In genomic region chr15:99703104-99703503, GRCm38 (mm10) we compare ENCODE assay signal across 8 mouse cellular contexts. TPM values are rescaled to one million over a fixed set of nuclear protein-coding genes. Genes with fewer than 3 reads are reported as not detected.
DNase-seq lines count a peak whose midpoint lies in the region; ATAC-seq lines count a peak whose summit lies in the region.

No protein-coding gene starts in this region.

- peak overlapping the region; percentile 96 for H3K27ac ChIP-seq in heart, embryonic 12.5 days (ENCODE audit: poor library complexity, severe bottlenecking)
- H3K27ac ChIP-seq in hindbrain, embryonic 10.5 days = peak overlapping the region; percentile 100
- peak overlapping the region; percentile 96 for H3K27ac ChIP-seq in midbrain, embryonic 12.5 days (replicated peaks)

- H3K9ac ChIP-seq in heart, embryonic 12.5 days = peak overlapping the region; percentile 90
- peak overlapping the region; percentile 97 for H3K9ac ChIP-seq in midbrain, embryonic 12.5 days (replicated peaks)

- peak overlapping the region; percentile 79 for H3K4me3 ChIP-seq in heart, embryonic 12.5 days
- H3K4me3 ChIP-seq in hindbrain, embryonic 10.5 days = peak overlapping the region; percentile 88
- peak overlapping the region; percentile 85 for H3K4me3 ChIP-seq in midbrain, embryonic 12.5 days

- H3K9me3 ChIP-seq in heart, embryonic 12.5 days (replicated peaks) = no peaks in the 10 kb centered on the region
- no peaks in the 10 kb centered on the region for H3K9me3 ChIP-seq in hindbrain, embryonic 10.5 days
- H3K9me3 ChIP-seq in midbrain, embryonic 12.5 days = no peaks in the 10 kb centered on the region

- H3K27me3 ChIP-seq in heart, embryonic 12.5 days (replicated peaks) = 0 out of 2 replicates have a peak, but pooled peaks cover 5% of the 10 kb centered on the region
- peaks cover 10% of the 10 kb centered on the region for H3K27me3 ChIP-seq in hindbrain, embryonic 10.5 days (ENCODE audit: insufficient read depth, poor library complexity, severe bottlenecking)
- no peaks in the 10 kb centered on the region for H3K27me3 ChIP-seq in midbrain, embryonic 12.5 days

- intact Hi-C loops in heart, postnatal 14 days (cut with DNase I) = no loop called here

- peak overlapping the region; percentile 67 for H3K4me2 ChIP-seq in heart, embryonic 12.5 days
- peak overlapping the region; percentile 91 for H3K4me2 ChIP-seq in midbrain, embryonic 12.5 days (replicated peaks)

- WGBS in heart, embryonic 12.5 days = 67% methylated on average over 9 of the region's 9 CpGs
- WGBS in hindbrain, embryonic 10.5 days = 56% methylated on average over 9 of the region's 9 CpGs
- 57% methylated on average over 9 of the region's 9 CpGs for WGBS in midbrain, embryonic 12.5 days

- no peak for DNase-seq in heart, postnatal 14 days
- DNase-seq in R1 (ENCODE audit: low read depth, low spot score) = peak; percentile 26
- no peak for DNase-seq in hindbrain, embryonic 10.5 days (ENCODE audit: low spot score)
- no peak for DNase-seq in T-cell, adult 2 months (ENCODE audit: low spot score)
- no peak for DNase-seq in kidney, adult 18-20 months

- no peak for ATAC-seq in heart, embryonic 12.5 days (ENCODE audit: insufficient number of reproducible peaks, low FRiP score)
- no peak for ATAC-seq in midbrain, embryonic 12.5 days (ENCODE audit: low FRiP score, low read depth)
- ATAC-seq in monocyte, adult 5-6 weeks (replicated peaks; ENCODE audit: insufficient number of reproducible peaks, low FRiP score, low TSS enrichment, poor library complexity, severe bottlenecking) = no peak

- peaks cover 35% of the 10 kb centered on the region for H3K36me3 ChIP-seq in heart, embryonic 12.5 days
- H3K36me3 ChIP-seq in hindbrain, embryonic 10.5 days = peaks cover 57% of the 10 kb centered on the region
- H3K36me3 ChIP-seq in midbrain, embryonic 12.5 days = peaks cover 41% of the 10 kb centered on the region

- peaks cover 48% of the 10 kb centered on the region for H3K4me1 ChIP-seq in heart, embryonic 12.5 days (replicated peaks)
- H3K4me1 ChIP-seq in hindbrain, embryonic 10.5 days (replicated peaks) = peaks cover 56% of the 10 kb centered on the region
- H3K4me1 ChIP-seq in midbrain, embryonic 12.5 days = peaks cover 33% of the 10 kb centered on the region

RNA-seq across cellular contexts. Expression of gene Smarcd1, which starts 1.2 kb away (rescaled TPM):
- polyA plus RNA-seq in heart, embryonic 12.5 days (2016; fragmentation: Nextera tagmentation; extraction: Ambion mirVana) = 25.5 and 29.3 TPM in 2 replicates
- 10 to 100 TPM; 25.9 to 28.4 TPM for total RNA-seq in heart, postnatal 14 days (2021)
- 101 and 118 TPM in 2 replicates for polyA plus RNA-seq in hindbrain, embryonic 10.5 days (2016; fragmentation: Nextera tagmentation; extraction: Ambion mirVana)
- polyA plus RNA-seq in midbrain, embryonic 12.5 days (2016; fragmentation: Nextera tagmentation; extraction: Ambion mirVana) = 141 and 157 TPM in 2 replicates
- 24.4 to 29.5 TPM (median 24.5 TPM) in 3 replicates for total RNA-seq in monocyte, adult 5-6 weeks (2017)

RNA-seq across cellular contexts. Expression of gene Gm17349, which starts 2.2 kb away (rescaled TPM):
- not detected in 2 replicates for polyA plus RNA-seq in heart, embryonic 12.5 days (2016; fragmentation: Nextera tagmentation; extraction: Ambion mirVana)
- 1 to 10 TPM; 5.0 to 5.1 TPM for total RNA-seq in heart, postnatal 14 days (2021)
- not detected in 2 replicates for polyA plus RNA-seq in hindbrain, embryonic 10.5 days (2016; fragmentation: Nextera tagmentation; extraction: Ambion mirVana)
- not detected in 2 replicates for polyA plus RNA-seq in midbrain, embryonic 12.5 days (2016; fragmentation: Nextera tagmentation; extraction: Ambion mirVana)
- total RNA-seq in monocyte, adult 5-6 weeks (2017) = 11.3 TPM in 1 of 3 replicates, not detected in the others

RNA-seq across cellular contexts. Expression of gene Gpd1, which starts 14.2 kb away (rescaled TPM):
- 0.77 and 1.1 TPM in 2 replicates for polyA plus RNA-seq in heart, embryonic 12.5 days (2016; fragmentation: Nextera tagmentation; extraction: Ambion mirVana)
- total RNA-seq in heart, postnatal 14 days (2021) = 10 to 100 TPM; 61.7 to 91.3 TPM
- polyA plus RNA-seq in hindbrain, embryonic 10.5 days (2016; fragmentation: Nextera tagmentation; extraction: Ambion mirVana) = 0.54 and 0.78 TPM in 2 replicates
- 0.75 and 0.96 TPM in 2 replicates for polyA plus RNA-seq in midbrain, embryonic 12.5 days (2016; fragmentation: Nextera tagmentation; extraction: Ambion mirVana)
- total RNA-seq in monocyte, adult 5-6 weeks (2017) = 0.75 to 3.8 TPM in 2 of 3 replicates, not detected in the other

RNA-seq across cellular contexts. Expression of gene Cox14, which starts 22.3 kb away (rescaled TPM):
- polyA plus RNA-seq in heart, embryonic 12.5 days (2016; fragmentation: Nextera tagmentation; extraction: Ambion mirVana) = 168 and 170 TPM in 2 replicates
- 100 to 1,000 TPM; 207 to 250 TPM for total RNA-seq in heart, postnatal 14 days (2021)
- polyA plus RNA-seq in hindbrain, embryonic 10.5 days (2016; fragmentation: Nextera tagmentation; extraction: Ambion mirVana) = 152 and 174 TPM in 2 replicates
- polyA plus RNA-seq in midbrain, embryonic 12.5 days (2016; fragmentation: Nextera tagmentation; extraction: Ambion mirVana) = 156 and 164 TPM in 2 replicates
- total RNA-seq in monocyte, adult 5-6 weeks (2017) = 33.2 to 55.3 TPM (median 34.4 TPM) in 3 replicates

RNA-seq across cellular contexts. Expression of gene Asic1, which starts 32.9 kb away (rescaled TPM):
- polyA plus RNA-seq in heart, embryonic 12.5 days (2016; fragmentation: Nextera tagmentation; extraction: Ambion mirVana) = 2.6 and 3.2 TPM in 2 replicates
- total RNA-seq in heart, postnatal 14 days (2021) = under 1 TPM; 0.29 to 0.74 TPM
- polyA plus RNA-seq in hindbrain, embryonic 10.5 days (2016; fragmentation: Nextera tagmentation; extraction: Ambion mirVana) = 12.6 and 29.0 TPM in 2 replicates
- 36.0 and 43.7 TPM in 2 replicates for polyA plus RNA-seq in midbrain, embryonic 12.5 days (2016; fragmentation: Nextera tagmentation; extraction: Ambion mirVana)
- not detected in 3 replicates for total RNA-seq in monocyte, adult 5-6 weeks (2017)
